Mouse (Mus musculus) cortical plate, adult 2 months (tissue): ENCODE measurements around the gene Slx1b. TPM values are rescaled to one million over a fixed set of nuclear protein-coding genes. Genes with fewer than 3 reads are reported as not detected.

ENCODE experiments used
- H3K27ac ChIP-seq: fragments of 200-500 bp; 2 replicates; pipeline ENCODE4 v1.5.1; 2012; ENCODE audit warnings: low read length, control low read depth, inconsistent platforms; ENCODE audit not compliant: insufficient read depth
- H3K4me1 ChIP-seq: fragments of 200-500 bp; 2 replicates; pipeline ENCODE4 v1.6.1; 2011; ENCODE audit warnings: low read length; ENCODE audit not compliant: control insufficient read depth, insufficient read depth
- H3K4me3 ChIP-seq: fragments of 200-500 bp; 2 replicates; pipeline ENCODE4 v1.5.1; 2011; ENCODE audit warnings: mild to moderate bottlenecking, low read length, control low read depth; ENCODE audit not compliant: insufficient read depth
- CTCF ChIP-seq: fragments of 200-500 bp; IDR thresholded peaks from 2 replicates; pipeline ENCODE4 v1.5.1; 2011; ENCODE audit warnings: mild to moderate bottlenecking, control low read depth, low read length; ENCODE audit not compliant: insufficient read depth; ENCODE audit errors: extremely low read depth
- POLR2A ChIP-seq: fragments of 200-500 bp; IDR thresholded peaks from 2 replicates; pipeline ENCODE4 v1.6.1; 2011; ENCODE audit warnings: mild to moderate bottlenecking, low read length, control low read depth; ENCODE audit not compliant: insufficient read depth; ENCODE audit errors: extremely low read depth
- polyA plus RNA-seq: library from polyadenylated mRNA; depleted of rRNA; stranded (reverse); fragments of >200 nt; gene quantifications from 2 replicates; pipeline ENCODE4 v1.2.3, GENCODE M21; 2012

Gene Slx1b
- polyA plus RNA-seq, 1 experiment: 31.2 TPM

- Histone ChIP-seq H3K27ac (no peak overlapping the region), H3K4me3 (no peak overlapping the region), H3K4me1 (no peaks in the 10 kb centered on the region)
- TF ChIP-seq POLR2A (no peak), CTCF (no peak)
Observed at GRCm38 (mm10) chr7:126681221-126681620, 14.4 kb downstream of the Slx1b start.

GRCm38 (mm10) chr7:126679683-126680082, 15.9 kb downstream of the Slx1b start:
- no peak overlapping the region for H3K4me3 ChIP-seq
- H3K27ac ChIP-seq: no peak overlapping the region
- H3K4me1 ChIP-seq: peaks cover 3% of the 10 kb centered on the region
- TF ChIP-seq CTCF (no peak), POLR2A (no peak)

- H3K4me3 ChIP-seq: no peak overlapping the region
- peaks cover 3% of the 10 kb centered on the region for H3K4me1 ChIP-seq
- TF ChIP-seq CTCF (no peak), POLR2A (no peak)
- no peak overlapping the region for H3K27ac ChIP-seq
Observed at GRCm38 (mm10) chr7:126678545-126679341, 16.8 kb downstream of the Slx1b start.

GRCm38 (mm10) chr7:126676631-126677220, 18.9 kb downstream of the Slx1b start:
- H3K4me3 ChIP-seq: no peak overlapping the region; the same call in 1 of the 2 replicates
- no peak overlapping the region for H3K27ac ChIP-seq
- H3K4me1 ChIP-seq: peaks cover 3% of the 10 kb centered on the region
- no peak for TF ChIP-seq CTCF
- no peak for TF ChIP-seq POLR2A

GRCm38 (mm10) chr7:126676207-126676606, 19.4 kb downstream of the Slx1b start, which contains the start of gene Sult1a1:
Gene Sult1a1 (minus strand): TSS chr7:126676432.
- H3K4me1 ChIP-seq: peaks cover 3% of the 10 kb centered on the region
- TF ChIP-seq CTCF (no peak), POLR2A (peak; percentile 60)
- H3K4me3 ChIP-seq: peak within 1 kb of the TSS; percentile 10
- peak within 1 kb of the TSS; percentile 49 for H3K27ac ChIP-seq

GRCm38 (mm10) chr7:126675104-126675503, 20.5 kb downstream of the Slx1b start:
- TF ChIP-seq POLR2A: no peak
- no peak for TF ChIP-seq CTCF
- Histone ChIP-seq H3K4me3 (no peak overlapping the region), H3K27ac (0 out of 2 replicates have a peak overlapping the region, but pooled peaks have one; percentile 49), H3K4me1 (peaks cover 3% of the 10 kb centered on the region)

- no peak overlapping the region for H3K4me3 ChIP-seq
- peaks cover 3% of the 10 kb centered on the region for H3K4me1 ChIP-seq
- TF ChIP-seq POLR2A (no peak), CTCF (no peak)
- H3K27ac ChIP-seq: no peak overlapping the region
Observed at GRCm38 (mm10) chr7:126672111-126672510, 23.5 kb downstream of the Slx1b start.

GRCm38 (mm10) chr7:126670152-126670551, 25.4 kb downstream of the Slx1b start:
- no peak overlapping the region for H3K27ac ChIP-seq
- TF ChIP-seq POLR2A (no peak), CTCF (no peak)
- peaks cover under 1% of the 10 kb centered on the region for H3K4me1 ChIP-seq
- no peak overlapping the region for H3K4me3 ChIP-seq

GRCm38 (mm10) chr7:126668452-126668851, 27.1 kb downstream of the Slx1b start:
- TF ChIP-seq CTCF (no peak), POLR2A (no peak)
- Histone ChIP-seq H3K4me3 (no peak overlapping the region), H3K4me1 (no peaks in the 10 kb centered on the region), H3K27ac (no peak overlapping the region)

- Histone ChIP-seq H3K27ac (no peak overlapping the region), H3K4me3 (no peak overlapping the region), H3K4me1 (no peaks in the 10 kb centered on the region)
- TF ChIP-seq CTCF: no peak
- no peak for TF ChIP-seq POLR2A
Observed at GRCm38 (mm10) chr7:126667495-126668090, 28.0 kb downstream of the Slx1b start.
